ENCODE assay signal across 16 mouse cellular contexts in genomic region chr2:5193071-5193470, GRCm38 (mm10). TPM values are rescaled to one million over a fixed set of nuclear protein-coding genes. Genes with fewer than 3 reads are reported as not detected.
"Had no signal": no experiment of that assay in that cellular context is flagged by ENCODE, and none has a peak within 500 bp of the region (broad histone marks: within the 10 kb centered on the region; RNA-seq: fewer than 3 reads in every experiment).

No protein-coding gene starts in this region.

- H3K4me3 ChIP-seq: neural tube, embryonic 15.5 days; stomach, embryonic 15.5 days had no signal

- H3K4me1 ChIP-seq: neural tube, embryonic 15.5 days; stomach, embryonic 15.5 days had no signal

- H3K4me2 ChIP-seq: neural tube, embryonic 15.5 days; stomach, embryonic 15.5 days had no signal

- H3K9me3 ChIP-seq: neural tube, embryonic 15.5 days; stomach, embryonic 15.5 days had no signal

- H3K27me3 ChIP-seq: neural tube, embryonic 15.5 days; stomach, embryonic 15.5 days had no signal

- H3K36me3 ChIP-seq: neural tube, embryonic 15.5 days; stomach, embryonic 15.5 days had no signal

- H3K27ac ChIP-seq: neural tube, embryonic 15.5 days; stomach, embryonic 15.5 days; stomach, postnatal 0 days had no signal

- DNase-seq: retina, postnatal 1 day; right cerebral cortex, adult 18-20 months; right cerebral cortex, postnatal 14 days; right cerebral cortex, postnatal 25 days; right cerebral cortex, postnatal 4 days; spleen, adult 18-20 months; thymus, adult 18-20 months; thymus, adult 2 months; thymus, postnatal 14 days; thymus, postnatal 25 days; thymus, postnatal 36 days; thymus, postnatal 4 days had no signal

- H3K9ac ChIP-seq: neural tube, embryonic 15.5 days; stomach, embryonic 15.5 days had no signal

RNA-seq across cellular contexts. Expression of gene Ccdc3, which starts 55.5 kb away (rescaled TPM):
- total RNA-seq: neutrophil, adult 5-6 weeks had no signal
